11 mouse cellular contexts compared by ENCODE assay signal in genomic region chr13:54324178-54324577, GRCm38 (mm10). TPM values are rescaled to one million over a fixed set of nuclear protein-coding genes. Genes with fewer than 3 reads are reported as not detected.
DNase-seq lines count a peak whose midpoint lies in the region; ATAC-seq and TF ChIP-seq lines count a peak whose summit lies in the region.
"Had no signal": no experiment of that assay in that cellular context is flagged by ENCODE, and none has a peak within 500 bp of the region (broad histone marks: within the 10 kb centered on the region; RNA-seq: fewer than 3 reads in every experiment).

No protein-coding gene starts in this region.

- H3K4me1 ChIP-seq in megakaryocyte, embryonic 14.5 days: peaks cover 81% of the 10 kb centered on the region
- H3K4me1 ChIP-seq in forebrain, embryonic 10.5 days: peaks cover 66% of the 10 kb centered on the region
- H3K4me1 ChIP-seq in hindbrain, embryonic 12.5 days: peaks cover 65% of the 10 kb centered on the region
- peaks cover 14% of the 10 kb centered on the region; the same call in 1 of the 2 replicates for H3K4me1 ChIP-seq in midbrain, postnatal 0 days (ENCODE audit: insufficient read depth, low read length)
- H3K4me1 ChIP-seq: heart, embryonic 15.5 days had no signal

- H3K9me3 ChIP-seq in megakaryocyte, embryonic 14.5 days: no peaks in the 10 kb centered on the region
- H3K9me3 ChIP-seq in forebrain, embryonic 10.5 days: no peaks in the 10 kb centered on the region
- H3K9me3 ChIP-seq in hindbrain, embryonic 12.5 days (replicated peaks): no peaks in the 10 kb centered on the region
- no peaks in the 10 kb centered on the region for H3K9me3 ChIP-seq in midbrain, postnatal 0 days (ENCODE audit: low read length)
- H3K9me3 ChIP-seq: heart, embryonic 15.5 days had no signal

- no peak overlapping the region for H3K9ac ChIP-seq in hindbrain, embryonic 12.5 days
- H3K9ac ChIP-seq in midbrain, postnatal 0 days (replicated peaks; ENCODE audit: low read length, poor library complexity, severe bottlenecking): no peak overlapping the region
- H3K9ac ChIP-seq: heart, embryonic 15.5 days had no signal

- ATAC-seq in megakaryocyte, adult 5-6 weeks (ENCODE audit: poor library complexity, severe bottlenecking): no peak
- ATAC-seq in hindbrain, embryonic 12.5 days (ENCODE audit: low FRiP score): no peak
- no peak for ATAC-seq in midbrain, postnatal 0 days (ENCODE audit: low FRiP score)

- H3K4me2 ChIP-seq in hindbrain, embryonic 12.5 days (replicated peaks): no peak overlapping the region
- H3K4me2 ChIP-seq in midbrain, postnatal 0 days (ENCODE audit: low read depth, low read length, poor library complexity, severe bottlenecking): no peak overlapping the region
- H3K4me2 ChIP-seq: heart, embryonic 15.5 days had no signal

- DNase-seq in forebrain, embryonic 10.5 days (ENCODE audit: extremely low spot score, low spot score): no peak
- peak; percentile 70 for DNase-seq in midbrain, postnatal 0 days (ENCODE audit: low spot score)
- no peak for DNase-seq in urinary bladder, postnatal 25 days (ENCODE audit: low spot score)
- DNase-seq in frontal cortex, postnatal 25 days (ENCODE audit: low spot score in 2 of 2): no peak
- DNase-seq in frontal cortex, postnatal 14 days (ENCODE audit: low spot score in 2 of 2): no peak
- DNase-seq: kidney, adult 11 months; lung, postnatal 36 days had no signal

- 51% methylated on average over 2 of the region's 2 CpGs for WGBS in forebrain, embryonic 10.5 days
- WGBS in hindbrain, embryonic 12.5 days: 49% methylated on average over 2 of the region's 2 CpGs
- WGBS in midbrain, postnatal 0 days: 26% methylated on average over 2 of the region's 2 CpGs

- TF ChIP-seq CTCF in midbrain, postnatal 0 days (IDR thresholded peaks at IDR 0.05): no peak

- H3K27me3 ChIP-seq in megakaryocyte, embryonic 14.5 days (replicated peaks): peaks cover 9% of the 10 kb centered on the region
- peaks cover 17% of the 10 kb centered on the region; the same call in 1 of the 2 replicates for H3K27me3 ChIP-seq in forebrain, embryonic 10.5 days (ENCODE audit: poor library complexity, severe bottlenecking)
- H3K27me3 ChIP-seq in hindbrain, embryonic 12.5 days: no peaks in the 10 kb centered on the region
- H3K27me3 ChIP-seq in midbrain, postnatal 0 days (ENCODE audit: insufficient read depth, low read length): no peaks in the 10 kb centered on the region

- H3K27ac ChIP-seq in forebrain, embryonic 10.5 days: peak overlapping the region; percentile 65
- H3K27ac ChIP-seq in hindbrain, embryonic 12.5 days: peak overlapping the region; percentile 75
- H3K27ac ChIP-seq in midbrain, postnatal 0 days (ENCODE audit: low read depth, low read length): peak overlapping the region; percentile 57
- H3K27ac ChIP-seq: heart, embryonic 15.5 days had no signal

- peak overlapping the region; percentile 2 for H3K4me3 ChIP-seq in megakaryocyte, embryonic 14.5 days (replicated peaks)
- H3K4me3 ChIP-seq in forebrain, embryonic 10.5 days: no peak overlapping the region
- H3K4me3 ChIP-seq in hindbrain, embryonic 12.5 days: no peak overlapping the region
- no peak overlapping the region for H3K4me3 ChIP-seq in midbrain, postnatal 0 days (ENCODE audit: low read depth, low read length)
- H3K4me3 ChIP-seq: heart, embryonic 15.5 days had no signal

- no peaks in the 10 kb centered on the region for H3K36me3 ChIP-seq in megakaryocyte, embryonic 14.5 days (replicated peaks; ENCODE audit: low read length)
- no peaks in the 10 kb centered on the region for H3K36me3 ChIP-seq in forebrain, embryonic 10.5 days (replicated peaks)
- H3K36me3 ChIP-seq in hindbrain, embryonic 12.5 days: no peaks in the 10 kb centered on the region
- no peaks in the 10 kb centered on the region for H3K36me3 ChIP-seq in midbrain, postnatal 0 days (ENCODE audit: insufficient read depth, low read length)
- H3K36me3 ChIP-seq: heart, embryonic 15.5 days had no signal

RNA-seq across cellular contexts. Expression of gene Cplx2, which starts 47.0 kb away (rescaled TPM):
- polyA plus RNA-seq in megakaryocyte, embryonic 14.5 days (2012; ENCODE audit: insufficient read depth, low replicate concordance): 7.9 and 13.0 TPM in 2 replicates
- total RNA-seq in megakaryocyte, adult 5-6 weeks (2015): 0.05 TPM in 1 of 2 replicates, not detected in the other
- 0.04 TPM in 1 of 2 replicates, not detected in the other for total RNA-seq in megakaryocyte, adult 5-6 weeks (2017)
- 5.5 TPM in 2 replicates for polyA plus RNA-seq in forebrain, embryonic 10.5 days (2016; fragmentation: Nextera tagmentation; extraction: Ambion mirVana)
- 12.5 and 13.8 TPM in 2 replicates for polyA plus RNA-seq in hindbrain, embryonic 12.5 days (2016; fragmentation: Nextera tagmentation; extraction: Ambion mirVana)
- total RNA-seq in midbrain, postnatal 0 days (2014; rRNA removed): 88.7 and 106 TPM in 2 replicates
- polyA plus RNA-seq in midbrain, postnatal 0 days (2015; fragmentation: Nextera tagmentation; extraction: Ambion mirVana): 30.4 and 31.2 TPM in 2 replicates
